Mouse (Mus musculus) macrophage (primary cell): ENCODE measurements around the gene Mycl. TPM values are rescaled to one million over a fixed set of nuclear protein-coding genes. Genes with fewer than 3 reads are reported as not detected.

Experiments
- polyA plus RNA-seq: library from polyadenylated mRNA; stranded (reverse); fragments of 250-400 nt; gene quantifications from 3 replicates; pipeline ENCODE4 v1.2.4, GENCODE M21; 2018; ENCODE audit warnings: inconsistent platforms

Gene Mycl
- polyA plus RNA-seq, 1 experiment from 2014 or later = 0.07 TPM

Other genes starting within 250 kb of the Mycl start
- gene Ppt1, start 159.4 kb upstream of the Mycl start, polyA plus RNA-seq = 97.1 to 164 TPM (median 112 TPM) in 3 replicates
- 402 to 842 TPM (median 678 TPM) in 3 replicates for gene Cap1, start 109.6 kb upstream of the Mycl start, polyA plus RNA-seq
- not detected in 3 replicates for gene Mfsd2a, start 34.5 kb upstream of the Mycl start, polyA plus RNA-seq
- gene Trit1, start 20.9 kb downstream of the Mycl start, polyA plus RNA-seq = 5.4 to 8.2 TPM (median 7.6 TPM) in 3 replicates
- not detected in 3 replicates for gene Bmp8b, start 109.5 kb downstream of the Mycl start, polyA plus RNA-seq
- not detected in 3 replicates for gene Oxct2b, start 120.6 kb downstream of the Mycl start, polyA plus RNA-seq
- gene Ppie, start 144.3 kb downstream of the Mycl start, polyA plus RNA-seq = 15.4 to 29.9 TPM (median 15.6 TPM) in 3 replicates
- gene Hpcal4, start 187.6 kb downstream of the Mycl start, polyA plus RNA-seq = not detected in 3 replicates
- not detected in 3 replicates for gene Nt5c1a, start 205.9 kb downstream of the Mycl start, polyA plus RNA-seq
- not detected in 3 replicates for gene Heyl, start 237.9 kb downstream of the Mycl start, polyA plus RNA-seq